Mouse (Mus musculus) macrophage (primary cell): ENCODE results near the gene Ntsr2. TPM values are rescaled to one million over a fixed set of nuclear protein-coding genes. Genes with fewer than 3 reads are reported as not detected.

ENCODE experiments used
- H3K27ac ChIP-seq: fragments of 350-480 bp; formaldehyde crosslinking; 2 replicates; pipeline ENCODE4 v1.9.0; 2021
- H3K36me3 ChIP-seq: fragments of 350-480 bp; formaldehyde crosslinking; 2 replicates; pipeline ENCODE4 v1.9.0; 2021; ENCODE audit errors: inconsistent target
- H3K4me3 ChIP-seq: fragments of 350-480 bp; formaldehyde crosslinking; 2 replicates; pipeline ENCODE4 v1.9.0; 2021; ENCODE audit errors: inconsistent target
- H3K79me2 ChIP-seq: fragments of 350-480 bp; formaldehyde crosslinking; 2 replicates; pipeline ENCODE4 v1.9.0; 2021; ENCODE audit errors: inconsistent target
- WGBS: methylation state at CpG from one replicate; pipeline ENCODE4 v1.1.7; 2026; ENCODE audit warnings: inconsistent platforms; ENCODE audit not compliant: missing documents; 5-methylcytosine and 5-hydroxymethylcytosine counted together
- polyA plus RNA-seq: library from polyadenylated mRNA; stranded (reverse); fragments of 250-400 nt; gene quantifications from 3 replicates; pipeline ENCODE4 v1.2.4, GENCODE M21; 2018; ENCODE audit warnings: inconsistent platforms
- total RNA-seq, 78 experiments: library from RNA; depleted of rRNA; stranded (reverse); fragments of 250-400 nt; gene quantifications; 1 replicate in 9 of 78; 2 replicates in 24 of 78; 3 replicates in 43 of 78; 4 replicates in 2 of 78; pipeline ENCODE4 v1.2.4; 2018; ENCODE audit warnings: inconsistent platforms in 56 of 78

The Ntsr2 gene
- total RNA-seq (2018; cell fraction: chromatin; rRNA removed), result not detected
- total RNA-seq (2018; cell fraction: cytosol; rRNA removed), result not detected
- total RNA-seq (2018; cell fraction: nucleus; rRNA removed), result not detected
- polyA plus RNA-seq, result not detected in 3 replicates

- 12% methylated on average over 56 of the region's 58 CpGs for WGBS
- Histone ChIP-seq H3K4me3 (no peak within 1 kb of the TSS), H3K27ac (no peak within 1 kb of the TSS), H3K36me3 (no peaks in the 10 kb centered on the region), H3K79me2 (no peaks in the 10 kb centered on the region)
Observed at GRCm38 (mm10) chr12:16653332-16654093, at the start of gene Ntsr2. Gene Ntsr2 (plus strand): TSS chr12:16653382.

GRCm38 (mm10) chr12:16605624-16606023 lies 47.6 kb upstream of the Ntsr2 start:
- Histone ChIP-seq H3K36me3 (no peaks in the 10 kb centered on the region), H3K79me2 (no peaks in the 10 kb centered on the region), H3K4me3 (no peak overlapping the region), H3K27ac (no peak overlapping the region)
- 77% methylated on average over 4 of the region's 5 CpGs for WGBS

GRCm38 (mm10) chr12:16610936-16611335 lies 42.2 kb upstream of the Ntsr2 start, which contains the start of gene Lpin1:
Gene Lpin1 (minus strand): TSS chr12:16610966.
- 14% methylated on average over 2 of the region's 2 CpGs for WGBS
- Histone ChIP-seq H3K36me3 (no peaks in the 10 kb centered on the region), H3K79me2 (no peaks in the 10 kb centered on the region)

GRCm38 (mm10) chr12:16614556-16614955 lies 38.6 kb upstream of the Ntsr2 start:
- H3K4me3 ChIP-seq, result no peak overlapping the region
- no peaks in the 10 kb centered on the region for H3K79me2 ChIP-seq
- no peaks in the 10 kb centered on the region for H3K36me3 ChIP-seq
- whole genome bisulfite sequencing, result 71% methylated on average over 3 of the region's 3 CpGs
- H3K27ac ChIP-seq, result no peak overlapping the region

More at GRCm38 (mm10) chr12:16610936-16611335, 42.2 kb upstream of the Ntsr2 start, which contains the start of gene Lpin1:
- Histone ChIP-seq H3K27ac (no peak within 1 kb of the TSS), H3K4me3 (no peak within 1 kb of the TSS)

GRCm38 (mm10) chr12:16615738-16616137 lies 37.4 kb upstream of the Ntsr2 start:
- Histone ChIP-seq H3K4me3 (no peak overlapping the region), H3K27ac (no peak overlapping the region), H3K36me3 (no peaks in the 10 kb centered on the region), H3K79me2 (no peaks in the 10 kb centered on the region)
- WGBS, result 100% methylated on average over 2 of the region's 2 CpGs

GRCm38 (mm10) chr12:16618512-16619274 lies 34.5 kb upstream of the Ntsr2 start:
- no peaks in the 10 kb centered on the region for H3K79me2 ChIP-seq
- H3K36me3 ChIP-seq, result no peaks in the 10 kb centered on the region
- H3K27ac ChIP-seq, result no peak overlapping the region
- no peak overlapping the region for H3K4me3 ChIP-seq
- 78% methylated on average over 11 of the region's 12 CpGs for WGBS

- Histone ChIP-seq H3K36me3 (no peaks in the 10 kb centered on the region), H3K4me3 (no peak overlapping the region), H3K79me2 (no peaks in the 10 kb centered on the region), H3K27ac (no peak overlapping the region)
- WGBS, result 92% methylated on average over 6 of the region's 6 CpGs
Observed at GRCm38 (mm10) chr12:16619453-16619852, 33.7 kb upstream of the Ntsr2 start.

- Histone ChIP-seq H3K27ac (no peak overlapping the region), H3K4me3 (no peak overlapping the region), H3K79me2 (no peaks in the 10 kb centered on the region), H3K36me3 (no peaks in the 10 kb centered on the region)
- 78% methylated on average over 3 of the region's 3 CpGs for WGBS
Observed at GRCm38 (mm10) chr12:16620230-16620629, 33.0 kb upstream of the Ntsr2 start.

GRCm38 (mm10) chr12:16630152-16630865 lies 22.9 kb upstream of the Ntsr2 start:
- 34% methylated on average over 7 of the region's 7 CpGs for WGBS
- H3K79me2 ChIP-seq, result no peaks in the 10 kb centered on the region
- no peak overlapping the region for H3K27ac ChIP-seq
- H3K4me3 ChIP-seq, result no peak overlapping the region
- H3K36me3 ChIP-seq, result no peaks in the 10 kb centered on the region

GRCm38 (mm10) chr12:16630866-16631185 lies 22.4 kb upstream of the Ntsr2 start:
- 100% methylated on average over 1 of the region's 1 CpGs for WGBS
- no peak overlapping the region for H3K27ac ChIP-seq
- H3K79me2 ChIP-seq, result no peaks in the 10 kb centered on the region
- no peaks in the 10 kb centered on the region for H3K36me3 ChIP-seq
- H3K4me3 ChIP-seq, result no peak overlapping the region

- Histone ChIP-seq H3K36me3 (no peaks in the 10 kb centered on the region), H3K27ac (no peak overlapping the region), H3K4me3 (no peak overlapping the region), H3K79me2 (no peaks in the 10 kb centered on the region)
- 0% methylated on average over 2 of the region's 2 CpGs for WGBS
Observed at GRCm38 (mm10) chr12:16631423-16631822, 21.8 kb upstream of the Ntsr2 start.

- no peaks in the 10 kb centered on the region for H3K36me3 ChIP-seq
- H3K4me3 ChIP-seq, result no peak overlapping the region
- no peak overlapping the region for H3K27ac ChIP-seq
- no peaks in the 10 kb centered on the region for H3K79me2 ChIP-seq
- WGBS, result 95% methylated on average over 6 of the region's 6 CpGs
Observed at GRCm38 (mm10) chr12:16633235-16633634, 19.9 kb upstream of the Ntsr2 start.

- Histone ChIP-seq H3K4me3 (no peak overlapping the region), H3K36me3 (no peaks in the 10 kb centered on the region), H3K27ac (no peak overlapping the region), H3K79me2 (no peaks in the 10 kb centered on the region)
- 43% methylated on average over 14 of the region's 14 CpGs for WGBS
Observed at GRCm38 (mm10) chr12:16634075-16634813, 18.9 kb upstream of the Ntsr2 start.

GRCm38 (mm10) chr12:16635816-16636215 lies 17.4 kb upstream of the Ntsr2 start:
- Histone ChIP-seq H3K36me3 (no peaks in the 10 kb centered on the region), H3K27ac (no peak overlapping the region), H3K4me3 (no peak overlapping the region), H3K79me2 (no peaks in the 10 kb centered on the region)
- 84% methylated on average over 6 of the region's 6 CpGs for WGBS
